Mouse (Mus musculus) 3134 (cell line): ENCODE results near the gene Enox1.

Source experiments
- DNase-seq: peaks from one replicate; pipeline ENCODE4 v3.0.0-alpha.2; 2011; ENCODE audit warnings: low spot score; ENCODE audit not compliant: insufficient read length; ENCODE audit errors: extremely low read depth

Enox1 gene

DNA sequence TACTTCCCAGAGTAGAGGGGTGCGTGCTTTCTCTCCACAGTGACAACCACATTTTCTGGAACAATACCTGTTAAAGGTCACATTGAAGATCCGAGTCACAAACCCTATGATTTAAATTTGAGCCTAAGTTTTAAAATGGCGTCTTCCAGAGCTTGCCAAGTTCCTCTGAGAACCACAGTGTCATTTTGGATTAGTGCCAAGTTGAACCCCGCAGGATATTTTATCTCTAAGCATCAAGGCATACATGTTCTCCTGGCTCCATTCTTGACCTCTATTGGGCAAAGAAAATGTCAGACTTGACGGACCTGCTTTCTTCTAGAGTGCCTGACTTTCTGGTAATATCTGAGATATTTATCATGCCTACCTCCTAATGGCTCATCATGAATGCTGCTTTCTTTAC, 282.9 kb downstream of the Enox1 start:
- DNase-seq: no peak

DNA sequence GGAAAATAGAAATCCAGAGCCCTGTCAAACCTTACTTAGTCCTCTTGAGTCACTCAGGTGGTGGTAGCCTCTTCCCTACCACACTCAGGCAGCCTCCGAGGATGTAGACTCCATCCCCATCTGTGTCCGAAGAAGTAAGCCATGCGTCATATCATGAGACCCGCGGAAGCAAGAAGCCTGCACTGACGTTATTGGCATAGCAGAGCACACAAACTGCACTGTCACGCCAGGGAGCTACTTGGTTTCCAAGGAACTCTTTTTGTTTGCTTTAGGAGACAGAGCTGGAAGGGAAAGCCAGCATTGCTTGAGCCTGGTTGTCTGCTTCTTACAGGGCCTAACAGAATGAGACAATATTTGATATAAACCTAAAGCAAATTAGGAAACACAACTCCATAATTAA, 284.2 kb downstream of the Enox1 start:
- DNase-seq: no peak

DNA sequence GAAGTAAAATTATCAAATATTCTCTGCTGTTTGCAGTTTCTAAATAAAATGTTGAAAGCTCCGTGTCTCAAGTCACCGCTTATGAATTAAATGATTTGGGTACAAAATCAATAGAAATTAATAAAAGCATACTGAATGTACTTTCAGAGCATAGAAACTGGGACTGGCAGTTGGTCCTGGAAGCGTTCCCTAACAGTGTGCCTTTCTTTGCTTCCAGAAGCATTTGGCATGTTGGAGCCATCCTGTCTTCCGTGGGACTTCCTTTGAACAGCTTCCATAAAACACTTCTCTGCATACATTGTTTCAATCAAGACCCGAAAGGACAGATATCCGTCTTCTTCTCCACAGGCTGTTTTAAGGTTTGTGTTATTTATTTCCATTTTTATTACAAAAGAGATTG, 285.0 kb downstream of the Enox1 start:
- DNase-seq: no peak

DNA sequence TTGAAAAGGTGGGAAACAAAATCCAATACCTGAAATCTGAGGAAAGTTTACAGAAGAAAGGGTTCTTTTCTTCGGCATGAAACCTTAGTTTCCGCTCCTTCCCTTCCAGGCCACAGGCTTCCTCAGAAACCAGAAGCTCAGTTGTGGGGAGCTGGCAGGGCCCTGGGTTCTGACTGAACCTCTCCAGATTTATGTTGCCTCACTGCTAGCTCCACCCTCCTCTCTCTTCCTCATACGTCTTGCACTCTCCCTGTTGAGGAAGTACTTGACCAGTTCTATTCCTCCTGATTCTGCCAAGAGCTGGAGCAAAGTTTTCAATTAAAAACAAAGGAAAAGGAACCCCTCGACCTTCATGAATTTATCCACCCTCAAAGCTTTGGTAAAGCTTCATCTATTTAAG, 291.4 kb downstream of the Enox1 start:
- DNase-seq: no peak

DNA sequence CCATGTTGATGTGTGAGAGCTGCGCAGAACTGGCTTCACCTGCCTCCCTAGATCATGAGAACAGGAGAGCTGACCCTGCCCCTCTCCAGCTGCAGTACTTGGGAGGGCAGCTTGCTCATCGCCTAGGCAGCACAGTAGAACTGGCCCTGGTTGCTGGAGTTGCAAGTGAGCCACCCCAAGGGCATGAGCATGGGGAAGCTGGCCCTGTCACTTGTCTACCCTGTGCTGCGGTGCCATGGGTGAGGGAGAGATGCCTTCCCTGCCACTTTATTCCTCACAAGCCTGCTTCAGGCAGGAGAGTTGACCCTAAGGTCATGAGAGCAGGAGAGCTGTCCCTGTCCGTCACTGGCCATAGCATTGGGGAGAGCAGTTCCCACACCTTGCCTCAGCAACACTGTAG, 295.4 kb downstream of the Enox1 start:
- DNase-seq: no peak

DNA sequence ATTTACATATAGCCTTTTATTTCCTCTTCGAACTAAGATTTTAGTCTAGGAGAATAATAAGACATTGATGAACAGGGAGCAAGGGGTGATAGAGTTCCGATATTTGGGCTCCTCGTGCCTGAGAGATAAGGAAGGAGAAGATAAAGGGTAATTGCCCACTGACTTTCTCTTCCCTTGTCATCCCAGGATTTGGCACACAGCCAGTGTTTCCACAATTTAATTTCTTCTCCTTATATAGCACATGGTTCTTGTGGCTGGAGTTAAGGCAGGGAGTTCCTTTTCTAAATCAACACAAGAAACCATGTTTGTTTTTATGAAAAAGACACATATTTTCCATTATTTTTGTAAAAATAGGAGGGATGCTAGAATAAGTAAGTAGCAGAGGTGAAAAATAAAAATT, 299.5 kb downstream of the Enox1 start:
- no peak for DNase-seq

DNA sequence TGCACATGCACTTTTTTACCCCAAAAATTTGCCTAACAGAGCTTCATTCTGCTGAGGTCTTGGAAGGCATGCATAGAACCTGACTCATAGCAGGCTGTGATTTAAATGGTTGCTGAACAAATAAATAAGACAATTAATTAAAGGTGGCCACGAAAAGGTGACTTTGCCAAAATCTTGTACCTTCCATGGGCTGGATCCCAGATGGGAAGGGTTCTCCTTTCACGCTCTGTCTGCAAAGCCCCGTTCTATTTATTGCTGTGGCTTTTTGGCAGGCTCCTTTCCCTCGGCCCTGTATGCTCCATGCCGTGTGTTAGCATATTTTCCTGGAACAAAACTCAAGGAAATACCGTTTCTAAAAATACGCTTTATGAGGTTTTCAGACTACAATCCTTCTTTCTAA, 300.3 kb downstream of the Enox1 start:
- DNase-seq: no peak

DNA sequence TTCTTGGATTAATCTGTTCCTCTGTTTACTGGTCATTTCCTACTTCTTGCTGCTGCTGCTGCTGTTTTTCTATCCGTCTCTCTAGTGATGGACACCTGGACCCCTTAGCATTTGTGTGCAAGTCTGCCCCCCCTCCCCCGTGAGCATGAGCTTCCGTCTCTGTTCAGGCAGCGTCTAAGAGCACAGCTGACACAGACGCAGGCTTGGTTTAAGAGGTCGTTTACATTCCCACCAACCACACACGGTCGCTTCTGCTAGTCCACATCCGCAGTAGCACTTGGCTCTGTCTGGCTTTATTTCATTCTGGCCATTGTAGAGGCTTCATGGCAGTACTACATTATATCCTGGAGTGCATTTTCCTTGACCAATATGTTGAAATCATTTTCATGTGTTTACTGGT, 301.7 kb downstream of the Enox1 start:
- DNase-seq: no peak

DNA sequence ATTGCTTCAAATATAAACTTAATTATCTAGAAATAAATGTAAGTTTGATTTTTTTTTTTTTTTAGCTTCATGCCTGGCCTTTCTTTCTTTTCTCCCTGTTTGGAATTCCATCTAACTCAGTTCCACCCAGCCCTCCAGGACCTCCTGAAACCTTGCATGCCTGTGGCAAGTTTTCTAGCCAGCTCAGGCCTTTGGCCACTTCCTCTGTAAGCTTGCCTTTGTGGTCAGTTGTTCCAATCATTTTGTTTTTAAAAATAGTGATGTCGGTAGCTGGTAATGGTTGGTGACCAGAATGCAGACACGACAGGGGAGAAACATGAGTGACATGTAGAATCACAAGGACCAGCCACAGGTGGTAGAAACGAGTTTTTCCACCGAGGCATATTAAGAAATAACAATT, 307.4 kb downstream of the Enox1 start:
- peak; percentile 48 for DNase-seq

DNA sequence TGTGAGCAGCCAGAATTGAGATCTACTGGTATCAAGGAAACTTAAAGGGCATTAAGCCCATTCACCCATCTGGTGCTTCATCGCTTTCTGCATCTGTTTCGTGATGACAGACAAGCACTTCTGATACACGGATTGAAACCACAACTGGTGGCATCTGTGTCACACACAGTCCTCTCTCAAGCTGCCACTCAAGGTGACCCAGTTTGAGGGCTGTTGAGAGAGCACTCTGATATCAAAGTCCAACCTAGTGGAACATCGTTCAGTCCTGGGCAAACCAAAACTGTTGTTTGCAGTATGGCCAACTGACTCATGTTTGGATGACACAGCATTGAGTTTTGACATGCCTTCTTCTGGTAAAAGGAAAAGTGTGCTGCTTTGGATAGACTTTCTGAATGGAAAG, 308.2 kb downstream of the Enox1 start:
- DNase-seq: no peak

DNA sequence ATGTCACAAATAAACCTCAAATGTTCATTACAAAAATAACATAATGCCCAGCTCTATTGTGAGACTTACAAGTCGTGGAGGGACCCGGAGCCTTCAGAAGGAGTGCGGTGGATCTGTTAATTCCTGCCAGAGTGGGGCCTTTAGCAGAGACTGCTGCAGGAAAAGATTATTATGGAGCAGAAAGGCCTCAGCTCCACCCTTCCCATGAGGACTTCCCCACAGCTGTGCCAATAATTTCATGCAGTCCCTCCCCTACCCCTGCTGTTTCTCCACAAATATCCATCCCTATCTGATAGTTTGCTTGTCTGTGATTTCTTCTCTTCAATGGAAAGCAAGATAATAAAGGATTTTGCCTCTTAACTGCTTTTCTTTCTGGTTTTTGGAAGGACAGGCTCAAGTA, 314.0 kb downstream of the Enox1 start:
- no peak for DNase-seq

DNA sequence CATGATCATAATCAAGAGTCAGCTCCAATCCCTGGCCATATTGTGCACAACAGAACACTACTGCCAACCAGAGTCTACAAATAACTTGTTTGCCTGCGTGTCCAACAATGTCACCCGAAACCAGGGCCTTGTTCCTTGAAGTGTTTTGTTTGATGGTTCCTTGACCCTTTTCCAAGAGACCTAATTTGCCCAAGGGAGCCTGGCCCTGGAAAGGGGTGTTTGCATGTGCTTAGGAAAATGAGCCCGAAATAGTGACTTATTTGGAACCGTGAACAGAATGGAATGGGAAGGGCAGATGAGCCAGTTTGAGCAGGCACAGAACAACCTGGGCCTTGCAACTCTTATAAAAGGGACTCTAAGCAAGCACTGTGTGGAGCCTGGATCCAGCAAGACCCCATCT, 316.9 kb downstream of the Enox1 start:
- no peak for DNase-seq

DNA sequence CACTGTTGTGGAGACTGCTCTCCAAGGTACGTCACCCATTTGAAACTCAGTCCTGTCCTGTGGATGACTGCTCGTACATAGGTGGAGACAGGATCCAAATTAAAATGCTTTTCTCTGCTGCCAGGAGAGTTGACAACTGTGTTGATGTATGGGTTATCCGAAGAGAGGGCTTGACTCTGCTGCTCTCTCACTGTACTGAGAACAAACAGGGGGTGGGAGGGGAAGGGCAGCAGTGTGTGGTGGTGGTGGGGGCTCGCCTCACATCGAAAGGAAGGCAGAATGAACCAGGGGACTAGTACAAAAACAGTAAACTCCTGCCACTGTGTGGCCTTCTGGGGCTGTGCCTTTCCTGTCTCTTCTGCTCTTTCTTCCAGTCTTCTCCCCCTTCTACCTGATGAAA, 317.5 kb downstream of the Enox1 start:
- DNase-seq: no peak

DNA sequence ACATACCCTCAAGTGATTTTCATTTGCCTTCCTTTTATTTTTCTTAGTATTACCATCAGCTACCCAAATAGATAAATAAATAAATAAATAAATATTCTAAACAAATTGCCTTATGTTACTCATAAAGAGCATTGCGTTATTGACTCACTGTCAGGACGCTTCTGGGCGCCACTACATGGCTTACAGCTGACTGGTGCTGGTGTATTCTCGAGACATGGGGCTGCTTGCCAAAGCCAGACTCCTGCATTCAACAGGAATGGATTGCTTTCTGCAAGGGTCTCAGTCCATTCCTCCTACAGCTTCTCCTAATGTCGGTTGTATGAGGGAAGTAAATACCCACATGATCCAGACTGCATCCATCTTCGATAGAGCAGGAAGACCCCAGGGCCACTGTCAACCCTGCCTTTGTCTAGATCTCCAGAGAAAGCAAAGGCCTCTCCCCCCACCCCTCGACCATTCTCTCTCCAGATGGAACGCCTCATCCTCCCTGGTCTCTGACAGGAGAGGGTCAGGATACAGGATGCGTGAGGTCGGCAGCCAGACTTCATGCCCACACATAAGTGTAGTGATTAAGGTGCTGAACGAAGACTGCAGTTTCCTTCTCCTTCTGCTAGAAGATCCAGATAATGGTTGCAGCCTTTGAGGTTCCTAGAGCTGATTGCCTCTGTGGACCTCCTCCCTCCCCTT, 318.7 kb downstream of the Enox1 start:
- DNase-seq: no peak

DNA sequence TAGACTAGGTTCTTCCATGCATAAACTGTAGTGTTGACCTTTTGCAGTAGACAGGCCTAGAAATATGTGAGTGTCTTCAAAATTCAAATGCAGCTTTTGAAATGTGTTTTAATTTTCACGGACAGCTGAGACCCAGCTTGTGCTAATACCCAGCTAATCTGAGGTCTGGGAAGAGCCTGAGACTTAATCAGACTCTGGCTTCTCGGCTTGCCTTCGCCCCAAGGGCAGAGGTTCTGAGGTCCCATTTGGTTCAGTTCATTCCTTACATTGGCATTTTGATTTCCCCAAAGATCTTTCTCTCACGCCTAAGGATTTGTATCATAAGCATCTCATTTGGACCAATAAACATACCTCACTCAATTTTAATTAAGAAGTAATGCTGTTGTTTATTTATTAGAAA, 321.1 kb downstream of the Enox1 start:
- no peak for DNase-seq

DNA sequence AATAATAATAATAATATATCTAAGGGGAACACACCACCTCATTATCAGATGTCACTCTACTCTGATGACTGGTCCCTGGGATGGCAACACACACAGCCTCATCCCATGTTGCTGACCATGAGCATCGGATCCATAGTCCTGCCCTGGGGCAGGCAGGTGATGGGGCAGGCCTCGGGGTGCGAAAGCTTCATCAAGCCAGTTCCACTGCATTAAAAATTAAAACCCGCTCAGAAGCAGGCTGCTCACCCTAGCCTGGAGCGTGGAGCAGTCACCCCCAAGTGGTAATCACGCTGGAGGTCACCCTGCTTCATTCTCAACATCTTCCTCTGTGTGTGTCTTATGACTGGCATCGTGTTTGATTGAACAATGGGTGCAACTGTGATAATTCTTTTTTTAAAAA, 321.6 kb downstream of the Enox1 start:
- no peak for DNase-seq

DNA sequence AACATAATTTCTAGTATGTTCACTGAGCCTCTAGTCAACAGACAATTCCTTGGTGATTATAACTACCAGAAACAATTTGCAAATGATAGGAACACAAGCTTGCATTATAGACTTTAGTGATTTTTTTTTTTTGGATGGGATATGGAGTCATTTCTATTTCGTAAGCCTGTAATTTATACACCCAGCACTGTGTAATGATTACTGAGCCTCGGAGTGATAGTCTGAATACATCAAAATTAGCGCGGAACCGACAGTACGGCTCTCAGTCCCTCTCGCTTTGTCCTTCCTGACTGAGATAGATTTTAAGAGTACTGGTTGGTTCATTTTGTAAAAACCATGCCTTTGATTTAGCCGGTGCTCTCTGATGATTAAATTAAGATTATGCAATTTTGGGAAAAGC, 322.1 kb downstream of the Enox1 start:
- DNase-seq: no peak

DNA sequence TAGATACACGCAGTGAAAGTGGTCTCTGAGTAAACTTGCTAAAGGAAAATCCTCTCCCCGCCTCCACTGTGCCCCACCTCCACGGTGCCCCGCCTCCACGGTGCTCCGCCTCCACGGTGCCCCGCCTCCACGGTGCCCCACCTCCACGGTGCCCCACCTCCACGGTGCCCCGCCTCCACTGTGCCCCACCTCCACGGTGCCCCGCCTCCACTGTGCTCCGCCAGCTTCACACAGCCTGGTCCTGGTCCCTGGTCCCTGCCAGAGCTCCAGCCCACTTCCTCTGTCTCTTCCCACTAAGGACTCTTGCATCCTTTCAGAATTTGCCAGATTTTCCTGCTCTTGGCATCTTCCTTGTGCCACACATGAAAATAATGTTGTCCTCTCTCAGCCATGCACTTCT, 326.5 kb downstream of the Enox1 start:
- DNase-seq: no peak

DNA sequence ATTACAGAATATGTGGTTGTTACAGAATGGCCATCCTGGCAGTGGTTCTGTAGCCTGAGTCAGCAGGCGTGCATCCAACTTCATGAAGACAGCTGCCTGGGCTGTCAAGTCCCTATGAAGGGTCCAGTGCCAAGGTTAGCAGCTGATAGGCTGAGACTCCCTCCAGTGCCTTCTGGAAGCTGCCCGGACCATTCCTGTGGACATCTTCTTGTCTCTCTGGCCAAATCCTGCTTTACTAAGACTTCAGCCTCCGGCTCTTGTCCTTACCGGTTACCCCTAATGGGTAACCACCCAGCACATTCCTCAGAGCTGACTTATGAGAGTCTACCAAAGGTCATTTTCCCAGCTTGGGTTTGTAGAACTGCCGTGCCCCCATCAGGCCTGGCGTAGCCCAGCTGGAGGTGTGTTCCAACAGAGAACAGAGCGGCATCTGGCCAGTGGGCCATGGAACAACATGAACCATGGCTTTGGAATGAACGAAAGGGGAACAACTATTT, 328.4 kb downstream of the Enox1 start:
- DNase-seq: peak; percentile 82

DNA sequence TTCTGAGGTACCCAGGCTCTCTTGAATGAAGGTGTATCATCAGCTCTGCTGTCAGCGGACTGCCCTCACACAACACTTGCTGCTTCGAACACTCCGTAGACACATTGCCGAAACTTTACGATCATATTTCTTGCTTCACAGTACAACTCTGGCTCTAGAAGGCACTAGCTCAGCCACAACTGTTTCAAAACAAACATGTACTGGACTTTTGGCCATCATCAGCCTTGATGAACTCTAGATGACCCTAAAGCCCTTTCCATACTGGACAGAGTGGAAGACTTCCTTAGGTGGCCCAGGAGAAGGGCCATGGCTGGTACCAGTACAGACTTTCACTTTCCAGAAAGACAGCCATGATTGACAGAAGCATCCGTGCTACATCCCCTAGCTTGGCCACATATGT, 334.1 kb downstream of the Enox1 start:
- DNase-seq: no peak

DNA sequence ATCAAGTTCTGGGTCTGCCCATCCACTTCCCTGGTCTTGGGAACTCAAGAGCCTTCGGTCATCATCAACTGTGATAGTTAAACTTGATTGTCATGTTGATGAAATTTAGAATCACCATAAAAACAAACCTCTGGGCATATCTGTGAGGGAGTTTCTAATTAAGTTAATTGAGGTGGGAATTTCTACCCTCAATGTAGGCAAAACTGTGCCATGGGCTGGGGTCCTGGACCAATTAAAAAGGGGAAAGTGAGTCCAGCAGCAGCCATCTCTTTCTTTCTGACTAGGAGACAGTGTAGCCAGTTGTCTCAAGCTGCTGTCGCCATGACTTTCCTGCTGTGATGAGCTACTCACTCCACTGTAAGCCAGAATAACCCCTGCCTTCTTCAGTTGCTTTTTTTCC, 335.2 kb downstream of the Enox1 start:
- no peak for DNase-seq

DNA sequence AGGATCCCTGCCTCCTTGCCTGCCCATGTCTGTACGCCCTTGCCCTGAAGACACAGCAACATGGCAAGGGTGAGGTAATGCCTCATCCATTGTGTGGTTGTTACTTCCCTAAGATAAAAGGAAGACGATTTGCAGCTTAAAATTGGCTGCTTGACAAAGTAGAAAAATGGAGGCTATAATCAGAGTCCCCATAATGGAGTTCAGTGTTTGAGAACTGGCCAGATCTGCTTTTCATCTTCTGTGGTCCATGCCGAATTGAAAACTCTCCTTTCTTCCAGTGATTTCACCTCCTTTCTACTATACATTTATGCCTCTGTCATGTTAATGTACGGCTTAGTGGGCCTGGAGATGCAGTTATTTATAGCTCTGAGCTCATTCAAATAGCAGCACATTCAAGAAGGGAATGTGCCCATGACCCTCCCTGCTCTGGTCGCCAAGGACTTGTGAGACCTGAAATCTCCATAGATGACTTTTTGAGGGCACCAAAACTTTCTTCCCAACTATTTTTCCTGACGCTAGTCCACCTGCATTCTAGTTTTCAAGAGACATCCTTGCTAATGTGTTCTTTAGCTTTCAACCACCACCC, 343.5 kb downstream of the Enox1 start:
- DNase-seq: no peak
